23 mouse cellular contexts compared by ENCODE assay signal in the genomic region with DNA sequence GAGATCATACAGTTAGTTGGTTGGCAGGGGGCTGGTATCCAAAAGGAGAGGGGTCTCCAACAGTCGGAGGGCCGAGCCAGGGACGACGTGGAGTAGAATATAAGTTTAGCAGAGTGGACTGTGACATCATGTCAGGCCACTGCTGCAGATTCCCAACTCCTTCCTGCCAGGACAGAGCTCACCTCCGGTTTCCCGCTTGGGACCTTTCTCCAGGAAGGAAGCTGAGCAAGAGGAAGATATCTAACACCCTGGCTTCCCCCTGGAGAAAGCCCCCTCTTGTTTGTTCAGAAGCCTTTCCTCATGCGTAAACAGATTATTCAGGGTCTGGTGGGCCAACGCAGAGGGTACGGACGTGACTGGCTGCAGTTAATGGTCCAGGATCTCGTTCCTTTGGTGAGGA. TPM values are rescaled to one million over a fixed set of nuclear protein-coding genes. Genes with fewer than 3 reads are reported as not detected.
DNase-seq lines count a peak whose midpoint lies in the region; ATAC-seq and TF ChIP-seq lines count a peak whose summit lies in the region.
"Had no signal": no experiment of that assay in that cellular context is flagged by ENCODE, and none has a peak within 500 bp of the region (broad histone marks: within the 10 kb centered on the region; RNA-seq: fewer than 3 reads in every experiment).

No protein-coding gene starts in this region.

- no peak overlapping the region for H3K4me3 ChIP-seq in heart, embryonic 15.5 days
- H3K4me3 ChIP-seq in heart, adult 2 months: no peak overlapping the region
- H3K4me3 ChIP-seq in lung, embryonic 14.5 days (ENCODE audit: low read depth, low read length): no peak overlapping the region
- no peak overlapping the region for H3K4me3 ChIP-seq in kidney, postnatal 0 days (replicated peaks; ENCODE audit: low read depth, low read length)
- H3K4me3 ChIP-seq: embryonic facial prominence, embryonic 12.5 days; hindbrain, embryonic 13.5 days; limb, embryonic 13.5 days; liver, embryonic 12.5 days; midbrain, embryonic 10.5 days; neural tube, embryonic 15.5 days had no signal

- H3K9ac ChIP-seq in heart, embryonic 15.5 days: no peak overlapping the region
- H3K9ac ChIP-seq in heart, adult 2 months (ENCODE audit: low read depth, low read length): no peak overlapping the region
- no peak overlapping the region for H3K9ac ChIP-seq in lung, embryonic 14.5 days
- H3K9ac ChIP-seq in kidney, postnatal 0 days (ENCODE audit: low read depth, low read length): no peak overlapping the region
- H3K9ac ChIP-seq: embryonic facial prominence, embryonic 12.5 days; hindbrain, embryonic 13.5 days; limb, embryonic 13.5 days; liver, embryonic 12.5 days; neural tube, embryonic 15.5 days had no signal

- H3K27ac ChIP-seq in heart, embryonic 15.5 days: no peak overlapping the region
- no peak overlapping the region for H3K27ac ChIP-seq in heart, adult 2 months
- no peak overlapping the region for H3K27ac ChIP-seq in lung, embryonic 14.5 days (ENCODE audit: low read depth)
- H3K27ac ChIP-seq in kidney, postnatal 0 days: 0 out of 2 replicates have a peak overlapping the region, but pooled peaks have one; percentile 19
- H3K27ac ChIP-seq: embryonic facial prominence, embryonic 12.5 days; hindbrain, embryonic 13.5 days; limb, embryonic 13.5 days; liver, embryonic 12.5 days; midbrain, embryonic 10.5 days; neural tube, embryonic 15.5 days had no signal

- no peaks in the 10 kb centered on the region for H3K79me2 ChIP-seq in heart, adult 2 months (replicated peaks; ENCODE audit: control insufficient read depth, insufficient read depth, low read length)

- no peak overlapping the region for H3K4me2 ChIP-seq in heart, embryonic 15.5 days
- H3K4me2 ChIP-seq in lung, embryonic 14.5 days: no peak overlapping the region
- no peak overlapping the region for H3K4me2 ChIP-seq in kidney, postnatal 0 days (ENCODE audit: low read length)
- H3K4me2 ChIP-seq: embryonic facial prominence, embryonic 12.5 days; hindbrain, embryonic 13.5 days; limb, embryonic 13.5 days; liver, embryonic 12.5 days; neural tube, embryonic 15.5 days had no signal

- no peak for TF ChIP-seq POLR2A in heart, adult 2 months (IDR thresholded peaks at IDR 0.05; ENCODE audit: insufficient read depth, low read depth, low read length)

- ATAC-seq in heart, embryonic 15.5 days (replicated peaks; ENCODE audit: insufficient number of reproducible peaks, insufficient read depth, low FRiP score, low read depth): 0 out of 2 replicates have a peak, but pooled peaks have one; percentile 7
- no peak for ATAC-seq in lung, embryonic 14.5 days (ENCODE audit: insufficient read depth)
- ATAC-seq in kidney, postnatal 0 days (replicated peaks; ENCODE audit: low FRiP score, low read depth): no peak
- ATAC-seq: activated CD4-positive, CD25-positive, alpha-beta regulatory T cell, adult 4 months; inflammation-experienced regulatory T-cells, adult 6 months; liver, embryonic 12.5 days had no signal

- no peaks in the 10 kb centered on the region for H3K36me3 ChIP-seq in heart, embryonic 15.5 days
- no peaks in the 10 kb centered on the region for H3K36me3 ChIP-seq in heart, adult 2 months (ENCODE audit: control insufficient read depth, insufficient read depth, low read length)
- H3K36me3 ChIP-seq in lung, embryonic 14.5 days (ENCODE audit: insufficient read depth): no peaks in the 10 kb centered on the region
- H3K36me3 ChIP-seq in kidney, postnatal 0 days (ENCODE audit: insufficient read depth, low read length): no peaks in the 10 kb centered on the region
- H3K36me3 ChIP-seq: embryonic facial prominence, embryonic 12.5 days; hindbrain, embryonic 13.5 days; limb, embryonic 13.5 days; liver, embryonic 12.5 days; midbrain, embryonic 10.5 days; neural tube, embryonic 15.5 days had no signal

- intact Hi-C loops in heart, adult 2 months (cut with DNase I): no loop called here

- no peak for TF ChIP-seq CTCF in heart, adult 2 months (IDR thresholded peaks at IDR 0.05)
- no peak for TF ChIP-seq CTCF in lung, embryonic 14.5 days (IDR thresholded peaks at IDR 0.05; ENCODE audit: low read depth)
- no peak for TF ChIP-seq CTCF in kidney, postnatal 0 days (IDR thresholded peaks at IDR 0.05; ENCODE audit: low read depth)

- H3K9me3 ChIP-seq in heart, embryonic 15.5 days (replicated peaks): no peaks in the 10 kb centered on the region
- H3K9me3 ChIP-seq in lung, embryonic 14.5 days (ENCODE audit: low read depth, low read length): no peaks in the 10 kb centered on the region
- no peaks in the 10 kb centered on the region for H3K9me3 ChIP-seq in kidney, postnatal 0 days (replicated peaks; ENCODE audit: low read length)
- H3K9me3 ChIP-seq: embryonic facial prominence, embryonic 12.5 days; hindbrain, embryonic 13.5 days; limb, embryonic 13.5 days; liver, embryonic 12.5 days; midbrain, embryonic 10.5 days; neural tube, embryonic 15.5 days had no signal

- no peak for TF ChIP-seq EP300 in heart, adult 2 months (IDR thresholded peaks at IDR 0.05; ENCODE audit: insufficient read depth, low read depth, low read length)

- peak; percentile 12 for DNase-seq in adrenal gland, postnatal 10 days
- no peak for DNase-seq in adrenal gland, postnatal 25 days
- DNase-seq in heart, adult 2 months: no peak
- peak; percentile 27 for DNase-seq in lung, embryonic 14.5 days
- no peak for DNase-seq in lung, postnatal 25 days (ENCODE audit: low spot score)
- no peak for DNase-seq in kidney, postnatal 0 days (ENCODE audit: low spot score)
- no peak for DNase-seq in gastrocnemius, postnatal 25 days
- DNase-seq: cerebellum, adult 18-20 months; cerebellum, postnatal 25 days; gastrocnemius, postnatal 36 days; lung, adult 18-20 months; thymus, adult 18-20 months; thymus, postnatal 36 days had no signal

- no peaks in the 10 kb centered on the region for H3K27me3 ChIP-seq in heart, embryonic 15.5 days
- H3K27me3 ChIP-seq in heart, adult 2 months (ENCODE audit: control insufficient read depth, insufficient read depth, low read length): no peaks in the 10 kb centered on the region
- H3K27me3 ChIP-seq in lung, embryonic 14.5 days (ENCODE audit: insufficient read depth, low read length): no peaks in the 10 kb centered on the region
- no peaks in the 10 kb centered on the region for H3K27me3 ChIP-seq in kidney, postnatal 0 days (ENCODE audit: insufficient read depth, low read length)
- H3K27me3 ChIP-seq: embryonic facial prominence, embryonic 12.5 days; hindbrain, embryonic 13.5 days; limb, embryonic 13.5 days; neural tube, embryonic 15.5 days had no signal

- 59% methylated on average over 11 of the region's 11 CpGs for WGBS in heart, embryonic 15.5 days
- WGBS in heart, adult 2 months: 46% methylated on average over 11 of the region's 11 CpGs
- 66% methylated on average over 11 of the region's 11 CpGs for WGBS in lung, embryonic 14.5 days
- WGBS in kidney, postnatal 0 days: 59% methylated on average over 11 of the region's 11 CpGs

- peaks cover 3% of the 10 kb centered on the region; the same call in 1 of the 2 replicates for H3K4me1 ChIP-seq in heart, embryonic 15.5 days (replicated peaks)
- H3K4me1 ChIP-seq in heart, adult 2 months (ENCODE audit: control insufficient read depth, insufficient read depth, low read length): no peaks in the 10 kb centered on the region
- H3K4me1 ChIP-seq in lung, embryonic 14.5 days (ENCODE audit: insufficient read depth): no peaks in the 10 kb centered on the region
- H3K4me1 ChIP-seq in kidney, postnatal 0 days (replicated peaks; ENCODE audit: insufficient read depth, low read length): no peaks in the 10 kb centered on the region
- H3K4me1 ChIP-seq: embryonic facial prominence, embryonic 12.5 days; hindbrain, embryonic 13.5 days; liver, embryonic 12.5 days; midbrain, embryonic 10.5 days; neural tube, embryonic 15.5 days had no signal

RNA-seq across cellular contexts. Expression of gene Kcne3, which starts 7.6 kb away (rescaled TPM):
- total RNA-seq in adrenal gland, postnatal 10 days (2021): 1 to 10 TPM; 1.1 to 2.2 TPM
- 0.85 and 1.3 TPM in 2 replicates for total RNA-seq in adrenal gland, postnatal 25 days (2021)
- polyA plus RNA-seq in heart, embryonic 15.5 days (2015; fragmentation: Nextera tagmentation; extraction: Ambion mirVana): 6.7 and 7.4 TPM in 2 replicates
- total RNA-seq in heart, adult 2 months (2021): under 1 TPM; 0.59 to 0.94 TPM
- polyA plus RNA-seq in heart, adult 2 months (2012; rRNA removed): 2.0 and 2.2 TPM in 2 replicates
- 1.8 and 2.2 TPM in 2 replicates for polyA plus RNA-seq in lung, embryonic 14.5 days (2014; fragmentation: Nextera tagmentation; extraction: Ambion mirVana)
- polyA plus RNA-seq in kidney, postnatal 0 days (2015; fragmentation: Nextera tagmentation; extraction: Ambion mirVana): 2.3 and 2.6 TPM in 2 replicates
- under 1 TPM in 1 of 2 experiments, not detected in 1; 0.70 TPM for total RNA-seq in gastrocnemius, postnatal 25 days (2021)
- total RNA-seq: left cerebral cortex, postnatal 14 days had no signal
- polyA plus RNA-seq: activated CD4-positive, CD25-positive, alpha-beta regulatory T cell, adult 4 months; inflammation-experienced regulatory T-cells, adult 6 months had no signal

RNA-seq across cellular contexts. Expression of gene Lipt2, which starts 9.6 kb away (rescaled TPM):
- 1 to 10 TPM; 7.5 TPM for total RNA-seq in adrenal gland, postnatal 10 days (2021)
- total RNA-seq in adrenal gland, postnatal 25 days (2021): 6.1 and 6.2 TPM in 2 replicates
- 11.2 and 13.7 TPM in 2 replicates for polyA plus RNA-seq in heart, embryonic 15.5 days (2015; fragmentation: Nextera tagmentation; extraction: Ambion mirVana)
- 1 to 10 TPM; 5.7 to 6.0 TPM for total RNA-seq in heart, adult 2 months (2021)
- 6.6 and 10.0 TPM in 2 replicates for polyA plus RNA-seq in heart, adult 2 months (2012; rRNA removed)
- 22.9 and 27.3 TPM in 2 replicates for polyA plus RNA-seq in lung, embryonic 14.5 days (2014; fragmentation: Nextera tagmentation; extraction: Ambion mirVana)
- polyA plus RNA-seq in kidney, postnatal 0 days (2015; fragmentation: Nextera tagmentation; extraction: Ambion mirVana): 19.7 and 20.1 TPM in 2 replicates
- 1 to 10 TPM; 4.1 to 4.2 TPM for total RNA-seq in gastrocnemius, postnatal 25 days (2021)

RNA-seq across cellular contexts. Expression of gene Pold3, which starts 47.3 kb away (rescaled TPM):
- total RNA-seq in adrenal gland, postnatal 10 days (2021): 10 to 100 TPM; 21.7 to 33.0 TPM
- 25.6 and 33.6 TPM in 2 replicates for total RNA-seq in adrenal gland, postnatal 25 days (2021)
- 30.7 and 35.6 TPM in 2 replicates for polyA plus RNA-seq in heart, embryonic 15.5 days (2015; fragmentation: Nextera tagmentation; extraction: Ambion mirVana)
- total RNA-seq in heart, adult 2 months (2021): 1 to 10 TPM; 9.0 to 9.1 TPM
- 4.4 and 6.5 TPM in 2 replicates for polyA plus RNA-seq in heart, adult 2 months (2012; rRNA removed)
- 70.8 and 71.9 TPM in 2 replicates for polyA plus RNA-seq in lung, embryonic 14.5 days (2014; fragmentation: Nextera tagmentation; extraction: Ambion mirVana)
- 34.8 and 42.1 TPM in 2 replicates for polyA plus RNA-seq in kidney, postnatal 0 days (2015; fragmentation: Nextera tagmentation; extraction: Ambion mirVana)
- total RNA-seq in gastrocnemius, postnatal 25 days (2021): 1 to 10 TPM; 5.1 to 5.3 TPM

RNA-seq across cellular contexts. Expression of gene Pgm2l1, which starts 58.5 kb away (rescaled TPM):
- 10 to 100 TPM in 1 of 2 experiments, 1 to 10 TPM in 1; 8.5 to 12.8 TPM for total RNA-seq in adrenal gland, postnatal 10 days (2021)
- total RNA-seq in adrenal gland, postnatal 25 days (2021): 8.3 and 12.8 TPM in 2 replicates
- 1.2 and 1.3 TPM in 2 replicates for polyA plus RNA-seq in heart, embryonic 15.5 days (2015; fragmentation: Nextera tagmentation; extraction: Ambion mirVana)
- total RNA-seq in heart, adult 2 months (2021): 1 to 10 TPM; 7.0 TPM
- polyA plus RNA-seq in heart, adult 2 months (2012; rRNA removed): 1.5 and 2.2 TPM in 2 replicates
- polyA plus RNA-seq in lung, embryonic 14.5 days (2014; fragmentation: Nextera tagmentation; extraction: Ambion mirVana): 2.2 and 2.6 TPM in 2 replicates
- polyA plus RNA-seq in kidney, postnatal 0 days (2015; fragmentation: Nextera tagmentation; extraction: Ambion mirVana): 2.4 and 2.5 TPM in 2 replicates
- 10 to 100 TPM; 13.0 to 15.0 TPM for total RNA-seq in gastrocnemius, postnatal 25 days (2021)

Comparison
In these comparisons a context has a peak if more than half of its experiments do, and no peak if none do; other contexts are left out.
1. DNase-seq: peak in adrenal gland, postnatal 10 days (single experiment) and lung, embryonic 14.5 days (single experiment); none in adrenal gland, postnatal 25 days (single experiment), heart, adult 2 months (0 of 2), lung, postnatal 25 days (single experiment), kidney, postnatal 0 days (single experiment) and gastrocnemius, postnatal 25 days (single experiment).